Mouse (Mus musculus) gastrocnemius, postnatal 4 days (tissue): ENCODE measurements around the gene Zfp710. TPM values are rescaled to one million over a fixed set of nuclear protein-coding genes. Genes with fewer than 3 reads are reported as not detected.
"Not testable (repeated sequence)": the region's sequence is repeated elsewhere in the genome, so short reads cannot be mapped to it uniquely, and the experiment has no call there.

Experiments
- DNase-seq, 2 experiments: peaks; one replicate each; pipeline ENCODE4 v3.0.0; 2021 to 2022; ENCODE audit warnings: low spot score in 2 of 2, mixed read lengths in 2 of 2
- long read RNA-seq, 2 experiments: library from polyadenylated mRNA; stranded (forward); transcript quantifications; one replicate each; pipeline ENCODE4 v2.0.0; 2021
- total RNA-seq, 2 experiments: library from RNA; stranded (reverse); gene quantifications; 2 replicates each; pipeline ENCODE4 v1.2.3; 2021

Gene Zfp710
- 10 to 100 TPM; 17.5 to 18.1 TPM for total RNA-seq
- long read RNA-seq, experiment 1, partial matches to known transcripts: 0 of 13 reads
- long read RNA-seq, experiment 1, other reads (novel, unspliced or antisense): 10 of 13 reads
- long read RNA-seq, experiment 2, partial matches to known transcripts: 3 of 7 reads
- long read RNA-seq, experiment 2, other reads (novel, unspliced or antisense): 1 of 7 reads

- peak; percentile 75 to 86 for DNase-seq
Measured at GRCm38 (mm10) chr7:80024521-80025390, at the start of gene Zfp710. TSS of gene Zfp710 (plus strand) at chr7:80024814.

DNA sequence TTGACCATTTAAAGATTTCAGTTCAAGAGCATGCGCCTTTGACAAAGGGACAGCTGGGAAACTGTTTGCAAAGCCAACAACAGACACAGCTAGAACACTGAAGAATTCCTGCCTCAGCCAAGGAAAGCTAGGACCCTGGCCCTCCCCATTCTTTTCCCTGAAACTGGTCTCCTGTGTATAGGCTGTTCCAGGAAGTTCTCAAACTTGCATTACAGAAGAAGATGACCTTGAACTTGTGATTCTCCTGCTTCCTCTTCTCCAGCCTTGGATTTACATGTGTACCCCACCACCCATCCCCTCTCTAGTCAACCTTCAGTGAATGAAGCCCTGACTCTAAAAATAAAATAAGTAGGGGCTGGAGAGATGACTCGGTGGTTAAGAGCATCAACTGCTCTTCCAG lies 49.3 kb upstream of the Zfp710 start:
- DNase-seq: no peak

DNA sequence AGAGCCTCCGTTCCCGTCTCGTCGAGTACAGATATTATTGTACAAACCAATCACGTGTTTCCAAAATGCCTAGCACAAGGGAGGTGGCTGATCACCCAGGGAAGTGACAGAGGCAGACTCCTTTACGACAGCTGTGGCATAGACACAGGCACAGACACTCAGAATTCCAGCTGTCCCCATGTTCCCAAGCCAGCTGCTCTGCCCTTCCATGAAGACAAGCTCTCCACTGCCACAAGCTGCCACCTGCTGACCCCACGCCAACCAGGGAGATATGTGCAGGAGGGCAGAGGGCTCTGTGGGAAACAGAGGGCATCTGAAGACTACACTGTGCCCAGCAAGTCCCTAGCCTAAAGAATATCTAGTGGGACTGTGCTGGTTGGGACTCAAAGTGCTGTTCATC lies 37.9 kb upstream of the Zfp710 start:
- no peak for DNase-seq

GRCm38 (mm10) chr7:79987745-79988144 lies 36.9 kb upstream of the Zfp710 start:
- DNase-seq: no peak

GRCm38 (mm10) chr7:79988466-79988865 lies 36.1 kb upstream of the Zfp710 start:
- not testable (repeated sequence) for DNase-seq

DNA sequence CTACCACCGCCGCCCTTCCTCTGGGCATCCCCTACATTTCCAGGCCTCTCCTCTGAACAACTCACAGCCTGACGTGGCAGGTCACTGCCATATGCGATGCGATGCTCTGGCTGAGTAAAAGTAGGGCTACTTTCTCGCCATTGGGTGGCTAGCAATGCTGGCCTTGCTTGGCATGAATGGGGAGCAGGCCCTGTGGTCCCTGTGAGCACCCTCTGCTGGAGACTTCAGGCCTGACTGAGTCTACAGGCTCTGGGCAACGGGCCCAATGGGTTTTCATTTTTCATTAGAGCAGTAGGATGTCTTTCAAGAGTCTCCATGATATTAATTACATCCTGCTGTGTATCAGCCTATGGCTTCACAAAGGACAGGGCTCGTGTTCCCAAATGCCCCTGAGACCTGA lies 30.1 kb upstream of the Zfp710 start:
- DNase-seq: peak in 1 of 2 experiments; percentile 52

DNA sequence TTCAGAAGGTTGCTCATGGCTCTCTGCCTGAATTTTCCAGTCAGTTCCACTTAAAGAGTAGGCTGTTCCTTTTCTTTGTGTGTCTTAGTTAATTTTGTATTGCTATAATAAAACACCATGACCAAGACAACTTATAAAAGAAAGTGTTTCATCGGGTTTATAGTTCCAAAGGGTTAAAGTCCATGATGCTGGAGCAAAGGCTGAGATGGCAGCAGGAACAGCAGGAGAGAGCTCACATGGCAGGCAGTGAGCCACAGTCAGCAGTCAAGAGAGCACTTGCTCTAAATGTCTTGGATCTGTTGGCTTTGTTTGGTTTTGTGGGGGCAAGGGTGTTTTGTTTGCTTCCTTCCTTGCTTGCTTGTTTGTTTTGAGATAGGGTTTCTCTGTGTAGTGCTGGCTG lies 26.9 kb upstream of the Zfp710 start:
- no peak for DNase-seq

GRCm38 (mm10) chr7:80002353-80003055 lies 22.1 kb upstream of the Zfp710 start:
- DNase-seq: no peak

- DNase-seq: no peak
Measured at GRCm38 (mm10) chr7:80004776-80005554, 19.6 kb upstream of the Zfp710 start.

DNA sequence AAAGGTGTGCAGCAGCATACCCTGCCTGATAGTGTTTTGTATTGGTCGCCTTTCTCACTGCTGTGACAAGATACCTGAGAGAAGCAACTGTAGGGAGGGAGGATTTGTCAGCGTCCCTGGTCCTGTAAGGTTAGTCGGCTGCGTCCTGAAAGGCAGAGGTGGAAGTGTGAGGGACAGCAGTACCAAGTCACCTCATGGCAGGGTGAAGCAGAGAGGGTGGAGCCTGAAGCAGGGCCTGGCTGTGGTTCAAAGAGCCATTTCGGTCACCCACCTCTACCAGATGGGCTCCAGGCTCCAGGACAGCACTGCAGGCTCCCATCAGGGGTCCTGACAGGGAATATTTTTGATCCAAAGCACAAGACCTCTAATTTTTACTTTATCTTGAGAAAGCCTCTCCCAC lies 13.9 kb upstream of the Zfp710 start:
- DNase-seq: no peak

DNA sequence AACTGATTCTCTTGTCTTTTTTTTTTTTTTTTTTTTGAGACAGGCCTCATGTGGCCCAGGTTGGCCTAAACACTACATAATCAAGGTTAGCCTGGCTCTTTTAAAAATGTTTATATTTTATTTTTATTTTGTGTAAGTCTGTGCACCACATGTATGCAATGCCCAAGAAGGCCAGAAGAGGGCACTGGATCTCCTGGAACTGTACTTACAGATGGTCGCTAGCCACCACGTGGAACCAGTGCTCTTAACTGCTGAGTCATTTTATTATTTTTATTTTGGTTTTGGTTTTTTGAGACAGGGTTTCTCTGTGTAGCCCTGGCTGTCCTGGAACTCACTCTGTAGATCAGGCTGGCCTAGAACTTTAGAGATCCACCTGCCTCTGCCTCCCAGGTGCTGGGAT lies 13.1 kb upstream of the Zfp710 start:
- DNase-seq: peak in 1 of 2 experiments; percentile 35

DNA sequence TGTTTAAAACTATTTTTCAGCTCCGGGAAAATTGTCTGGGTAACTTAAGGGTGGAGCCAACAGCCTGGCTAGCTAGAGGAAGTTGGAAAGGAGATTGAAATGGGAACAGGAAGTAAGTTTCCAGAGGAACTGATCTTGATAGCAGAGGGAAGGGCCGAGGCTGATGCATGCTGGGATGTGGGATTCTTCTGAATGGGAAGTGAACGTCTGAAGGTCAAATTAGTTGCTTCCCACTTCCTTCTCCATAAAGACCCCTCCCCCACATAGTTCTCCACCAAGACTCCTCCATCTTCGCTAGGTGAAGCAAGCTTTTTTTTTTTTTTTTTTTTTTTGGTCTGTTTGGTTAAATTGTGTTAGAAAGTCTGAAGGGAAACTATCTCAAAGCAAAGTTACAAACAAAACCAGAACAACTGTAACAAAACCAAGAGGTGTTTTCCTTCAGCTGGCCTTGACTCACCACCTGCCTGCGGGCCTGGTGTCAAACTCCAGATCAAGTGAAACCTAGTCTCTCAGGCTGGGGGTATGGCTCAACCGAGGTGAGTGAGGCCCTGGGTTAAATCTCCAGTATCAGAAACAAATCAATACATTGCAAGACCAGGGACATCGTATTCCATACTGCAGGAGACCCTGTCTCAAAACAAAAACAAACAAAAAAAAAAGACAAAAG lies 10.6 kb upstream of the Zfp710 start:
- DNase-seq: no peak

DNA sequence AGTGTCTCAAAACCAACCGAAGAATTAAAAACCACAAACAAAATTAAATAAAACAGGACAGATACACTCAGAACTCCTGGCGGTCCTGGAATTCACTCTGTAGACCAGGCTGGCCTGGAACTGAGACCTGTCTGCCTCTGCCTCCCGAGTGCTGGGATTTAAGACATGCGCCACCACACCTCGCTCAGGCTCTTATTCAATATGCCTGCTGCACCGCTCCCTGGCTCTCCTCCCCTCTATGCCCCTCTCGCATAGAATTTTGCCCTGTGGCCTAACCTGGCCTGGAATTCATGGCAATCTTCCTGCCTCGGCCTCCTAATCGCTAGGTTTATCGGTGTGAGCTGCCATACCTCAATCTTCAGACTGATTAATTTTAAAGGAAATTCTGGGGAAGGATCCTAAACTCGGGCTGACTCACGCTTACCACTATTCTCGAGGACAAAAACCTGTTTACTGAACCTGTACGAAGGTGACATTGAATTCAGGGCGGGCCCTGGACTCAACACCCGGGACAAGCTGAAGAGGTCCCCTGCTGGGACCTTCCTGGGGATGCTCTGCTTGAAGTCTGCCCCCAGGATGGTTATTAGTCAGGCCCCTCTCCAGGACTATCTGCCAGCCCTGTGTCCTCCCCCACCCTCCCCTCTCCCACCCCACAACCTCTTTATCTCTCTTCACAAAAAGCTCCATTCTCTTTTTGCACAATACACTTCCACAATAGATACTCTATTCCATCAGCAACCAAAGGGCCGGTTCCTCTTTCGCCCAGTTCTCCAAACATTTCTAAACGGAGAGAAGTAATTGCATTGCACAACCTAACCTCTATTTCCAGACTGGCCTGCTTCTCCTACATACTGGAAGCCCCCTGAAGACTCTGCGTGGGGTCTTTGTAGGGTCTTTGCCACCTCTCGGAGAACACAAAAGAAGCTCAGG lies 9.5 kb upstream of the Zfp710 start:
- DNase-seq: no peak

DNA sequence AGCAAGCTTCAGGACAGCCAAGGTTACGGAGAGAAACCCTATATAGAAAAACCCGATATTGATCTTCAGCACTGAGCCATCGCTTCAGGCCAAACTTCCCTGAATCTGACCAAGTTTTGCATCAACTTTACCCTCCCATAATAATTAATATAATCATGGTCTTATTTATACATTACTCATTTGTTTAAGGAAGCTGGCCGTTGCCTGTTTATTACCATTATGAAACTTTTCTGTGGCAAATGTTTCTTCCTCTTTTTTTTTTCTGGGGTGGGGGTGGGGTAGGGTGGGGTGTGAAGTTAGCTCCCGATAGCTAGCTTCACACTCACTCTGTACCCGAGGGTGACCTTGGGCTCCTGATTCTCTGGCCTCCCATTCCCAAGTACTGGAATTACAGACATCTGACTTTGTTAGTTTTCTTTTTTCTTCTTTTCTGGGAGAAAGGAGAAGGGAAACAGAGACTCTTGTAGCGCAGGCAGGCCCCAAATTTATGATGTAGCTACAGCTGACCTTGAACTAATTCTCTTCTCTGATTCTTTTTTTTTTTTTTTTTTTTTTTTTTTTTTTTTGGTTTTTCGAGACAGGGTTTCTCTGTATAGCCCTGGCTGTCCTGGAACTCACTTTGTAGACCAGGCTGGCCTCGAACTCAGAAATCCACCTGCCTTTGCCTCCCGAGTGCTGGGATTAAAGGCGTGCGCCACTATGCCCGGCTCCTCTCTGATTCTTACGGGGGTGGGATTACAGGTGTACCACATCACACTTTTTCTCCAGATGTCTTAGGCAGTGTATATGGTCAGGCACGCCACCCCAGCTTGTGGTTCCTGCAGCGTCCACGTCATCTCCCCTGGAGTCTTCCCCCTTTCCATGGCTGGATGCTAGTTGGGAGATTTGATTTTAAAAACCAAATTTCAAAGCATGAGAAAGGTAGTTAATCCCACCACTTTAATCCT lies 5.8 kb upstream of the Zfp710 start:
- DNase-seq: no peak

DNA sequence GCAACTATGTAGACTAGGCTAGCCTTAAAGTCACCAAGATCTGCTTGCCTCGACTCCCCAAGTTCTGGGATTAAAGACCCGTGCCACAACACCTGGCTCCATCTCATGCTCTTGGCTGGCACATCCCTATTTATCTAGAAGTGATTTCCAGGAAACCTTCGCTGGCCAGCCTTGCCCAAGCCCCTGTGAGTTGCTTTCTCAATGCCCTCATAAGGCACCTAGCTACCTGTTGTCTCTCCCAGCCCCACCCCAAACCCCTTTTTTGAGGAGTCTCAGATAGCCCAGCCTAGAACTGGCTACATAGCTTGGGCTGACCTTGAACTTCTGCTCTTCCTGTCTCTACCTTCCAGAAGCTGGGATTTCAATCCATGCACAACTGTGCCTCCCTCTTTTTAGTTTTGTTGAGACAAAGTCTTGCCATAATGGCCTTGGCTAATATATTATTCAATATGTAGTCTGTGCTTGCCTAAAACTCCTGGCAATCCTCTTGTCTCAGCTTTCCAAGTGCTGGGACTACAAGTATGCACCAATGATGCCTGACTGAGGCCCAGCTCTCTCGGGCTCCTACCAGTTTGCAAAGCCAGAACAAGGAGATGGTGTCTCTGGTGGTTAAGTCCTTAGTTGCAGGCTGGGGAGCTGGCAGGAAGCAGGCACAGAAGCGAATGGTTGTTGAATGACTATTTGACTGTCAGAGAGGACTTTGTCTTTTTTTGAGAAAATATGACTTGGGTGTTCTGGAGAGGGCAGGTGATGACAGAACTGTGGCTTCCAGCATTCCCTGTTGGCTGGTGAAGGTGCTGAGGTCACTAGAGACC lies 786 bp upstream of the Zfp710 start:
- DNase-seq: peak in 1 of 2 experiments; percentile 23

DNA sequence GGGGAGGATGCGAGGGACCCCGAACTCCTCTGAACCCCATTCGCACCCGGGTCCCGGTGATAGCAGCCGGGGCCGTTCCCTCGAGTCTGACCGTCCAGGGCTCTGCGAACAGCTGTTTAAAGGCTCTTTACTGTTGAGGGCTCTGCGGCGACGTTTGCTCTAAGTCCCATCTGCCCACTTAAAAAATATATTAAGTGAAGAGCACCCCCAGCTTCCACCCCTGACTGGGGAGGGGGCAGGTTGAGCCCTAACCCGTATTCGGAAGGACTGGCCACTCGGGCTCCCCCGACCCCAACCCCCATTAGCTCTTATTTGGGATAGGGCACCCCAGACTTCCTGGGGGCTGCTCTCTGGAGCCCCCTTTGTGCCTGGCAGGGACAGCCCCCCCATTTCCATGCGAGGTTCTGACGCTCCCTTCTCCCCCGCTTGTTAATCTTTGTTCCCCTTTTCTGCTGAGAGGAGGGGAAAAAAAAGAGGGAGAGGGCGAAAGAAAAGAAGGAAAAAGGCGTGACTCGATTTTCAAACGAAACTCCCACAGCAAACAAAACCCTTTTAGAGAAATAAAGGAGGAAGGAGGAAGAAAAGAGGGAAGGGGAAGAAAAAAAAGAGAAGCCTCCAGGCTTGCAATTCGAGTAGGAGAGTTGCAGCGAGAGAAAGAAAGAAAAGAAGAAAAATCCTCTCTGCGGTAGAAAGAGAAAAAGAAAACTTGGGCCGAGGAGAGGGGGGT lies 940 bp downstream of the Zfp710 start:
- peak in 1 of 2 experiments; percentile 21 for DNase-seq
